Mouse (Mus musculus): ENCODE data around the gene Lamtor2. TPM values are rescaled to one million over a fixed set of nuclear protein-coding genes. Genes with fewer than 3 reads are reported as not detected.
"Not testable (repeated sequence)": the region's sequence is repeated elsewhere in the genome, so short reads cannot be mapped to it uniquely, and the experiment has no call there.

Lamtor2 gene
- total RNA-seq (2021), result 100 to 1,000 TPM in 1 of 2 experiments, 10 to 100 TPM in 1; 94.3 to 104 TPM
- 118 TPM in 2 replicates for polyA plus RNA-seq (2012; rRNA removed)
- long read RNA-seq, transcript Lamtor2-201 (4 exons, 668 nt), result major isoform, 48 of 58 reads
- long read RNA-seq, partial matches to known transcripts, result 0 of 58 reads
- long read RNA-seq, other reads (novel, unspliced or antisense), result 5 of 58 reads

DNA sequence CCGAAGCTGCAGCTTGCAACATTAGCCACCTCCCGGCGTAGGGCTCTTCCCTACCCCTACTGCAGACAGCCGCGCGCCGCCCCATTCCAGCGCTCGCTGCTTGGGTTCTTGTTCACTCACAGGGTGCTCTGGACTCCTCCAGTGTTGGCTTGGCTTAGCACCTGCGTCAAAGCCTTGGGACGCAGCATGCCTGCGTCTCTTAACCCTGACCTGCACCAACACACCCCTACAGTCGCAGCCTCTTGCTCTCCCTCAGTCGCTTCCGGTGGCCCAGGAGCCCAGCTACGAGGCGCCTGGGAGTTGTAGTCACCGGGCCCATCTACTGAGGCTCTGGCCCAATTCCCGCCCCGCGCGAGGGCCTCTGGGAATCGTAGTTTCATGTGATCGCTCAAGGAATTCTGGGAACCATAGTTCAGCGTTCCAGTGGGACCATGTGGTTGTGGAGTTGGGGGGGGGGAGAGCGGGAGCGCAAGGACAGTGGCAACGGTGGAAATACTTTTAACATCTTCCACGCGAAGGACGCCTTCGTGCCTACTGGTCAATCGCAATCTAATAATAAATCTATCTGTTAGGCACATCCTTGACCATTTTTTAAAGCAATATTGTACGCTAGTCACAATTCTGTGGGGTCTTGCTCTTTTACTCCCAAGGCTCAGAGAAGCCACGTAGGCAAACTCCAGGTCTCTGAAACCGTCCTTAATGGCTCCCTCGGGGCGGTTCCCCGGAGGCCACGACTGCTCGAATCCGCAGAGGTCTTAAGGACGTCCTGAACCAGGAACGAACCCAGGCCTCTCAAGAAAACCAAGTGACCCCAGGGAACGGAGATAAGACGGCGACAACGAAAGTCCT lies at the start of gene Lamtor2:
Gene Lamtor2, minus strand, starts transcription at position 399 of the 849 bp plus-strand sequence.
- under 1% methylated on average over 48 of the region's 48 CpGs for WGBS
- intact Hi-C loops (cut with DNase I), result loop anchor here (2.0 to 10.0 kb wide), 3 partner anchors 18 to 622 kb away; partner anchors contain the start of gene Scamp3
- Histone ChIP-seq H3K4me3 (peak within 1 kb of the TSS; percentile 55), H3K27me3 (ENCODE audit: control insufficient read depth, insufficient read depth, low read length) (no peaks in the 10 kb centered on the region), H3K36me3 (ENCODE audit: control insufficient read depth, insufficient read depth, low read length) (no peaks in the 10 kb centered on the region), H3K79me2 (replicated peaks; ENCODE audit: control insufficient read depth, insufficient read depth, low read length) (no peaks in the 10 kb centered on the region), H3K9ac (ENCODE audit: low read depth, low read length) (peak within 1 kb of the TSS; percentile 79), H3K4me1 (ENCODE audit: control insufficient read depth, insufficient read depth, low read length) (peaks cover 3% of the 10 kb centered on the region), H3K27ac (peak within 1 kb of the TSS; percentile 97)
- TF ChIP-seq EP300 (IDR thresholded peaks at IDR 0.05; ENCODE audit: insufficient read depth, low read depth, low read length) (peak; percentile 51; the same call in 1 of the 2 replicates), CTCF (IDR thresholded peaks at IDR 0.05) (no peak), POLR2A (IDR thresholded peaks at IDR 0.05; ENCODE audit: insufficient read depth, low read depth, low read length) (peak; percentile 96)
- peak; percentile 97 to 98 for DNase-seq

DNA sequence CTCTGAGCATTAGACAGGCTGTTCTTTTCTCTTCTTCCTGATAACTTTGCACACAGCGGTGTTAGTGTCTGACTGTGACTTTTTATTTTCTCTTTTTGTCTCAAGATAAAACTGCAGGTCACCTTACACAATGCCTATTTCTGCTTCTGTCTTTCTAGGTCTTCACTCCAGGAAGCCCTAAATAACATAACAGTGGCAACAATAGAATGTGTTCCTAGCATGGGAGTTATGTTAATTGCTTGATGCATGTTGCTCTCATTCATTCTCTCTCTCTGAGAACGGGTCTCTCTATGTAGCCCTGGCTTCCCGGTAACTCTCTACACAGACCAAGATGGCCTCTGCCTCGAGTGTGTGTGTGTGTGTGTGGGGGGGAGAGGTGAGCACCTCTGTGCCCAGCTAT lies 49.6 kb upstream of the Lamtor2 start:
- Histone ChIP-seq H3K36me3 (ENCODE audit: control insufficient read depth, insufficient read depth, low read length) (no peaks in the 10 kb centered on the region), H3K9ac (ENCODE audit: low read depth, low read length) (no peak overlapping the region), H3K4me1 (ENCODE audit: control insufficient read depth, insufficient read depth, low read length) (peaks cover 3% of the 10 kb centered on the region), H3K4me3 (no peak overlapping the region), H3K27ac (no peak overlapping the region), H3K79me2 (replicated peaks; ENCODE audit: control insufficient read depth, insufficient read depth, low read length) (no peaks in the 10 kb centered on the region), H3K27me3 (ENCODE audit: control insufficient read depth, insufficient read depth, low read length) (no peaks in the 10 kb centered on the region)
- intact Hi-C loops (cut with DNase I), result no loop called here
- no peak for DNase-seq
- WGBS, result 63% methylated on average over 4 of the region's 4 CpGs
- TF ChIP-seq CTCF (IDR thresholded peaks at IDR 0.05) (no peak), POLR2A (IDR thresholded peaks at IDR 0.05; ENCODE audit: insufficient read depth, low read depth, low read length) (no peak), EP300 (IDR thresholded peaks at IDR 0.05; ENCODE audit: insufficient read depth, low read depth, low read length) (no peak)

DNA sequence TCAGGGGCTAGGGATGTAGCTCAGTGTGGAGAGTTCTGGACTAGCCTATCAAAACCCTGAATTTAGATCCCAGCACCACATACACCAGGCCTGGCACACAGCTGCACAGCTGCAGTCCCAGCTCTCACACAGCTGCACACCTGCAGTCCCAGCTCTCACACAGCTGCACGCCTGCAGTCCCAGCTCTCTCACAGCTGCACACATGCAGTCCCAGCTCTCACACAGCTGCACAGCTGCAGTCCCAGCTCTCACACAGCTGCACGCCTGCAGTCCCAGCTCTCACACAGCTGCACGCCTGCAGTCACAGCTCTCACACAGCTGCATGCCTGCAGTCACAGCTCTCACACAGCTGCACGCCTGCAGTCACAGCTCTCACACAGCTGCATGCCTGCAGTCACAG lies 43.7 kb upstream of the Lamtor2 start:
- WGBS, result 90% methylated on average over 4 of the region's 4 CpGs
- intact Hi-C loops (cut with DNase I); H3K79me2 ChIP-seq (replicated peaks; ENCODE audit: control insufficient read depth, insufficient read depth, low read length); DNase-seq; H3K4me3 ChIP-seq; H3K36me3 ChIP-seq (ENCODE audit: control insufficient read depth, insufficient read depth, low read length); H3K27me3 ChIP-seq (ENCODE audit: control insufficient read depth, insufficient read depth, low read length); H3K9ac ChIP-seq (ENCODE audit: low read depth, low read length); H3K27ac ChIP-seq; H3K4me1 ChIP-seq (ENCODE audit: control insufficient read depth, insufficient read depth, low read length): not testable (repeated sequence)

DNA sequence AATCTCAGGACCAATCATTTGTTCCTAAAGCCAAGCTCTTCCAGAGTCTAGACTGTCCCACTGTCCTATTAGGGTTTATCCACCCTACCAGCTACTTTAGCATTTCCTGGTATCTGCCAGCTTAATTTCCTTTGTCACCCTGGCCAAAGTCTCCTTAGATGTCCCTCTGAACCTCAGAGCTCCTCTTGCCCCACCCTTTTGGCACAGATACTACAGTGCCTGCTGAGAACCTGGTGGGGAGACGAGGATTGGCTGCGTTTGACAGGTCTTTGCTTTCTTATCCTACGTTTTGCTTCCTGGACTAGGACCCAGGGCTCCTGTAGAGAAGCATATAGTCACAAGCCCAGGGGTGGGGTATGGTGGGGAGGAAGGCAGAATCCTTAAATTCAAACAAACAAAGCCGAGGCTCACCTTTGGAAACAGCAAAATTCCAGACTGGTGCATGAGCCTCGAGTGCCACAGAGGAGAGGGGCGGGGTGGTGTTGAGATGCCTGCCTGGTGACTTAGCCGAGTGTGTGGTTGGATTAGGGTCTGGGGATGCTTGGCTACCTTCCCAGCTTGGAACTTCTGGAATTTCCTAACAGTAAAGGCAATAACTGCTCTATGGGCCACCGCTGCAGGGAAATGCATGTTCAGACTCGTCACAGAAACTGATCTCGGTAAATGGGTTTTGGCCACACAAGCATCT lies 41.2 kb upstream of the Lamtor2 start:
- Histone ChIP-seq H3K27me3 (ENCODE audit: control insufficient read depth, insufficient read depth, low read length) (no peaks in the 10 kb centered on the region), H3K4me3 (no peak overlapping the region), H3K9ac (ENCODE audit: low read depth, low read length) (no peak overlapping the region), H3K36me3 (ENCODE audit: control insufficient read depth, insufficient read depth, low read length) (no peaks in the 10 kb centered on the region), H3K27ac (no peak overlapping the region), H3K4me1 (ENCODE audit: control insufficient read depth, insufficient read depth, low read length) (peaks cover 6% of the 10 kb centered on the region), H3K79me2 (replicated peaks; ENCODE audit: control insufficient read depth, insufficient read depth, low read length) (no peaks in the 10 kb centered on the region)
- intact Hi-C loops (cut with DNase I), result loop anchor here (2.0 kb wide), 1 partner anchor 145 kb away; no protein-coding TSS in a partner anchor
- no peak for DNase-seq
- TF ChIP-seq POLR2A (IDR thresholded peaks at IDR 0.05; ENCODE audit: insufficient read depth, low read depth, low read length), result no peak
- no peak for TF ChIP-seq EP300 (IDR thresholded peaks at IDR 0.05; ENCODE audit: insufficient read depth, low read depth, low read length)
- 42% methylated on average over 10 of the region's 10 CpGs for WGBS

DNA sequence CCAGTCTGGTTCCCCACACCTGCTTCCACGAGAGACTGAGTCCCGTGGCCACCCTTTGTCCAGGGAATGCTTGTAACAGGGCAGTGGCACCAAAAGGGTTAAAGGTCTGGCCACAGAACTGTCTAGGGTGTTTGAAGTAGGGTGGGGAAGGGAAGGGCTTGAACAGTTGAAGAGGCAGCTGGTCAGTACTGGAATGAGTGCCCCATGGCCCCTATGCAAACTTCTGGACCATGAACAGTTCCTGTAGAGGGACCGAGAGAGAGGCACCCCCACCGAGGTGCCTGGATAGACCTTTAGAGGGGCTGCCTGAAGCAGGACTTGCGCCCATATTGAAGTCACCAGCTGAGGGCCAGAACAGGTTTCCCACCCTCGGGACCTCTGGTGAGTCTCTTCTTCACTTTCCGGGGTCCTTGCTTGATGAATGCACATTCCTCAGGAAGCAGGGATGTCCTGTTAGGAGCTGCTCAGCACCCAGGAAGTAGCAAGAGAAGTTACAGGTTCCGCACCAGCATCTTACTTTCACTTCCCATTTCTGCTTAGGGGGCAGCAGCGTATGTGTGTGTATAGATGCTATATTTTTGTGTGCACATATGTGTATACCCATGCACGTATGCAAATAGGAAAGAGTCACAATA lies 40.2 kb upstream of the Lamtor2 start:
- Histone ChIP-seq H3K4me3 (no peak overlapping the region), H3K4me1 (ENCODE audit: control insufficient read depth, insufficient read depth, low read length) (peaks cover 6% of the 10 kb centered on the region), H3K27ac (peak overlapping the region; percentile 75), H3K27me3 (ENCODE audit: control insufficient read depth, insufficient read depth, low read length) (no peaks in the 10 kb centered on the region), H3K79me2 (replicated peaks; ENCODE audit: control insufficient read depth, insufficient read depth, low read length) (no peaks in the 10 kb centered on the region), H3K9ac (ENCODE audit: low read depth, low read length) (no peak overlapping the region), H3K36me3 (ENCODE audit: control insufficient read depth, insufficient read depth, low read length) (no peaks in the 10 kb centered on the region)
- peak; percentile 30 to 31 for DNase-seq
- TF ChIP-seq CTCF (IDR thresholded peaks at IDR 0.05) (no peak), POLR2A (IDR thresholded peaks at IDR 0.05; ENCODE audit: insufficient read depth, low read depth, low read length) (no peak), EP300 (IDR thresholded peaks at IDR 0.05; ENCODE audit: insufficient read depth, low read depth, low read length) (no peak)
- 58% methylated on average over 10 of the region's 10 CpGs for WGBS
- intact Hi-C loops (cut with DNase I), result loop anchor here (2.0 kb wide), 1 partner anchor 146 kb away; no protein-coding TSS in a partner anchor

Measured in heart, adult 2 months (tissue).